Mouse (Mus musculus): Measurements from ENCODE around the gene Flt1.
A peak's percentile ranks its signal among the peaks of the same experiment; 100 is the strongest.

Flt1 gene

GRCm38 (mm10) chr5:147724945-147725830 is 623 bp downstream of the Flt1 start:
- DNase-seq (ENCODE audit: low read depth, low spot score), result peak; percentile 6

GRCm38 (mm10) chr5:147724391-147724790 is 1.4 kb downstream of the Flt1 start:
- DNase-seq (ENCODE audit: low read depth, low spot score), result no peak

GRCm38 (mm10) chr5:147723811-147724210 is 2.0 kb downstream of the Flt1 start:
- no peak for DNase-seq (ENCODE audit: low read depth, low spot score)

- DNase-seq (ENCODE audit: low read depth, low spot score), result no peak
These were observed 4.4 kb downstream of the Flt1 start for GRCm38 (mm10) chr5:147721438-147721837.

- DNase-seq (ENCODE audit: low read depth, low spot score), result no peak
These were observed 7.5 kb downstream of the Flt1 start for GRCm38 (mm10) chr5:147718335-147718734.

- peak; percentile 10 for DNase-seq (ENCODE audit: low read depth, low spot score)
These were observed 9.1 kb downstream of the Flt1 start for GRCm38 (mm10) chr5:147716697-147717217.

GRCm38 (mm10) chr5:147716276-147716675 is 9.5 kb downstream of the Flt1 start:
- peak; percentile 60 for DNase-seq (ENCODE audit: low read depth, low spot score)

GRCm38 (mm10) chr5:147715391-147715790 is 10.4 kb downstream of the Flt1 start:
- no peak for DNase-seq (ENCODE audit: low read depth, low spot score)

GRCm38 (mm10) chr5:147708500-147708899 is 17.3 kb downstream of the Flt1 start:
- no peak for DNase-seq (ENCODE audit: low read depth, low spot score)

GRCm38 (mm10) chr5:147707479-147707878 is 18.3 kb downstream of the Flt1 start:
- peak; percentile 87 for DNase-seq (ENCODE audit: low read depth, low spot score)

- DNase-seq (ENCODE audit: low read depth, low spot score), result no peak
These were observed 20.9 kb downstream of the Flt1 start for GRCm38 (mm10) chr5:147704890-147705289.

GRCm38 (mm10) chr5:147702423-147702822 is 23.4 kb downstream of the Flt1 start:
- DNase-seq (ENCODE audit: low read depth, low spot score), result no peak

GRCm38 (mm10) chr5:147701024-147701423 is 24.8 kb downstream of the Flt1 start:
- no peak for DNase-seq (ENCODE audit: low read depth, low spot score)

GRCm38 (mm10) chr5:147698044-147698443 is 27.8 kb downstream of the Flt1 start:
- peak; percentile 7 for DNase-seq (ENCODE audit: low read depth, low spot score)

GRCm38 (mm10) chr5:147697165-147697564 is 28.6 kb downstream of the Flt1 start:
- DNase-seq (ENCODE audit: low read depth, low spot score), result no peak

- no peak for DNase-seq (ENCODE audit: low read depth, low spot score)
These were observed 33.2 kb downstream of the Flt1 start for GRCm38 (mm10) chr5:147692622-147693021.

- DNase-seq (ENCODE audit: low read depth, low spot score), result no peak
These were observed 42.0 kb downstream of the Flt1 start for GRCm38 (mm10) chr5:147683707-147684323.

- DNase-seq (ENCODE audit: low read depth, low spot score), result no peak
These were observed 44.6 kb downstream of the Flt1 start for GRCm38 (mm10) chr5:147681224-147681623.

- no peak for DNase-seq (ENCODE audit: low read depth, low spot score)
These were observed 45.1 kb downstream of the Flt1 start for GRCm38 (mm10) chr5:147680711-147681110.

GRCm38 (mm10) chr5:147679316-147679715 is 46.5 kb downstream of the Flt1 start:
- DNase-seq (ENCODE audit: low read depth, low spot score), result no peak

- DNase-seq (ENCODE audit: low read depth, low spot score), result no peak
These were observed 50.0 kb downstream of the Flt1 start for GRCm38 (mm10) chr5:147675791-147676190.

GRCm38 (mm10) chr5:147671765-147672424 is 53.9 kb downstream of the Flt1 start:
- peak; percentile 66 for DNase-seq (ENCODE audit: low read depth, low spot score)

Data from brain, adult 2 months (tissue).